Mouse (Mus musculus) lung, postnatal 10 days (tissue): ENCODE results near the gene Ar.

Experiments
- DNase-seq: peaks from one replicate; pipeline ENCODE4 v3.0.0; 2021

The Ar gene

DNA sequence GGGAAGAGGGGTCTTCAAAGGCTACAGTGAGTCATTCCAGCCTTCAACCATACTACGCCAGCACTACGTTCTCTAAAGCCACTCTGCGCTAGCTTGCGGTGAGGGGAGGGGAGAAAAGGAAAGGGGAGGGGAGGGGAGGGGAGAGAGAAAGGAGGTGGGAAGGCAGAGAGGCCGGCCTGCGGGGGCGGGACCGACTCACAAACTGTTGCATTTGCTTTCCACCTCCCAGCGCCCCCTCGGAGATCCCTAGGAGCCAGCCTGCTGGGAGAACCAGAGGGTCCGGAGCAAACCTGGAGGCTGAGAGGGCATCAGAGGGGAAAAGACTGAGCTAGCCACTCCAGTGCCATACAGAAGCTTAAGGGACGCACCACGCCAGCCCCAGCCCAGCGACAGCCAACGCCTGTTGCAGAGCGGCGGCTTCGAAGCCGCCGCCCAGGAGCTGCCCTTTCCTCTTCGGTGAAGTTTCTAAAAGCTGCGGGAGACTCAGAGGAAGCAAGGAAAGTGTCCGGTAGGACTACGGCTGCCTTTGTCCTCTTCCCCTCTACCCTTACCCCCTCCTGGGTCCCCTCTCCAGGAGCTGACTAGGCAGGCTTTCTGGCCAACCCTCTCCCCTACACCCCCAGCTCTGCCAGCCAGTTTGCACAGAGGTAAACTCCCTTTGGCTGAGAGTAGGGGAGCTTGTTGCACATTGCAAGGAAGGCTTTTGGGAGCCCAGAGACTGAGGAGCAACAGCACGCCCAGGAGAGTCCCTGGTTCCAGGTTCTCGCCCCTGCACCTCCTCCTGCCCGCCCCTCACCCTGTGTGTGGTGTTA, at the start of gene Ar:
Ar (plus strand) TSS at position 239 of the 812 bp plus-strand sequence.
- DNase-seq = peak; percentile 7

DNA sequence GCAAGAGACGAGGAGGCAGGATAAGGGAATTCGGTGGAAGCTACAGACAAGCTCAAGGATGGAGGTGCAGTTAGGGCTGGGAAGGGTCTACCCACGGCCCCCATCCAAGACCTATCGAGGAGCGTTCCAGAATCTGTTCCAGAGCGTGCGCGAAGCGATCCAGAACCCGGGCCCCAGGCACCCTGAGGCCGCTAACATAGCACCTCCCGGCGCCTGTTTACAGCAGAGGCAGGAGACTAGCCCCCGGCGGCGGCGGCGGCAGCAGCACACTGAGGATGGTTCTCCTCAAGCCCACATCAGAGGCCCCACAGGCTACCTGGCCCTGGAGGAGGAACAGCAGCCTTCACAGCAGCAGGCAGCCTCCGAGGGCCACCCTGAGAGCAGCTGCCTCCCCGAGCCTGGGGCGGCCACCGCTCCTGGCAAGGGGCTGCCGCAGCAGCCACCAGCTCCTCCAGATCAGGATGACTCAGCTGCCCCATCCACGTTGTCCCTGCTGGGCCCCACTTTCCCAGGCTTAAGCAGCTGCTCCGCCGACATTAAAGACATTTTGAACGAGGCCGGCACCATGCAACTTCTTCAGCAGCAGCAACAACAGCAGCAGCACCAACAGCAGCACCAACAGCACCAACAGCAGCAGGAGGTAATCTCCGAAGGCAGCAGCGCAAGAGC, 1.3 kb downstream of the Ar start:
- no peak for DNase-seq

DNA sequence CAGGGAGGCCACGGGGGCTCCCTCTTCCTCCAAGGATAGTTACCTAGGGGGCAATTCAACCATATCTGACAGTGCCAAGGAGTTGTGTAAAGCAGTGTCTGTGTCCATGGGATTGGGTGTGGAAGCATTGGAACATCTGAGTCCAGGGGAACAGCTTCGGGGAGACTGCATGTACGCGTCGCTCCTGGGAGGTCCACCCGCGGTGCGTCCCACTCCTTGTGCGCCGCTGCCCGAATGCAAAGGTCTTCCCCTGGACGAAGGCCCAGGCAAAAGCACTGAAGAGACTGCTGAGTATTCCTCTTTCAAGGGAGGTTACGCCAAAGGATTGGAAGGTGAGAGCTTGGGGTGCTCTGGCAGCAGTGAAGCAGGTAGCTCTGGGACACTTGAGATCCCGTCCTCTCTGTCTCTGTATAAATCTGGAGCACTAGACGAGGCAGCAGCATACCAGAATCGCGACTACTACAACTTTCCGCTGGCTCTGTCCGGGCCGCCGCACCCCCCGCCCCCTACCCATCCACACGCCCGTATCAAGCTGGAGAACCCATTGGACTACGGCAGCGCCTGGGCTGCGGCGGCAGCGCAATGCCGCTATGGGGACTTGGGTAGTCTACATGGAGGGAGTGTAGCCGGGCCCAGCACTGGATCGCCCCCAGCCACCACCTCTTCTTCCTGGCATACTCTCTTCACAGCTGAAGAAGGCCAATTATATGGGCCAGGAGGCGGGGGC, 2.0 kb downstream of the Ar start:
- DNase-seq = no peak

- no peak for DNase-seq
Measured at GRCm38 (mm10) chrX:98189759-98190158, 41.2 kb downstream of the Ar start.

- DNase-seq = no peak
Measured at GRCm38 (mm10) chrX:98205766-98206165, 57.2 kb downstream of the Ar start.

DNA sequence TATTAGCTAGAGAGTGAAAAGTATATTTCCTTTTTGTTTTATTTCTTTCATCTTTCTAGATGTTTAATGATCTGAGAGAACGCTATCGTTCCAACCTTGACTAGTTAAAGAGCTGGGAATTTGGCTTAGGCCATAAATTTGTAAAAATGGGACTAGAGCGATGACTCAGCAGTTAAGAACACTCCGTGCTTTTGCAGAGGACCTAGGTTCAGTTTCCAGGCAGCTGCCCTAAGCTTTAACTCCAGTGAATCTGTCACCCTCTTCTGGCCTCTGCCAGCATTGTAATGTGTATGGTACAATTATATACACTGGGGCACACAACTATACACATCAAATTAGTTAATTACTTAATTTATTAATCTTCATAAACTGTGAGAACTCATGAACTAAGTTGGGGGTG, 58.6 kb downstream of the Ar start:
- no peak for DNase-seq

GRCm38 (mm10) chrX:98216103-98216502, 67.5 kb downstream of the Ar start:
- no peak for DNase-seq

GRCm38 (mm10) chrX:98239011-98239410, 90.4 kb downstream of the Ar start:
- no peak for DNase-seq

DNA sequence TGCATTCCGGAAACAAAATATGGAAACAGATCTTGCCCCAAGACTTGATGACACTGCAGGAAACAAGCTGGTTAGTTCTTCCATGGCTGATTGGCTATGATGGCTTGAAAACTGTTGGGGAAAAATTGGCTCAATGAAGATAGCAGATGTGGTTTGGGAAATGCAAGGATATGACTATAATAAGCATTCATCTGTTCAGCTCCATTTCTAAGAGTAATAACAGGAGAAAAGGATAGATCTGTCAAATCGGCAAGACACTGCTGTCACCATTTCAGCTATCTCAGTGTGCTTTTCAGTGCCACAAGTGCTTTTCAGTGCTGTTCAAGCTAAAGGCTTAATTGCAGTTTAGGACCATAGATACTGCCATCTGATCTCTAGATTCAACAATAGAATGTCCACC, 96.5 kb downstream of the Ar start:
- DNase-seq = no peak

DNA sequence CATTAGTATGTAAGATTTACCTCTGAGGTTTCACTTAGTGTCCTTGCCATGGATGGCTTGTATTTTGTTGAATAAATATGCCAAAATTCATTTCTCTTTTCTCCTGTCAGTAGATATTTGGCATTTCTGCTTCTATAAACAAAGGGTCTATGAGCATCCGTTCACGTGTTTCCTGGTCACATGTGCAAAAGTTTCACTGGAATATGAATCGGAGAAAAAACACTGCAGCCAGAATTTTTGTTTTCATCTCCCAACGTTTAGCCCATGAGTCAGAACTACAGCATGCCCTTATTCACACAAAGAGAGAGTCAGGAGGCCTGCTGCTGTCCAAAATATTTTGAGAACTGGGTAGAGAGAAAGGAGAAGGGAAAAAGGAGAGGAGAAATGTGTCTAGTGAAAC, 99.8 kb downstream of the Ar start:
- no peak for DNase-seq

GRCm38 (mm10) chrX:98259620-98260019, 111.1 kb downstream of the Ar start:
- DNase-seq = no peak

GRCm38 (mm10) chrX:98265755-98266154, 117.2 kb downstream of the Ar start:
- DNase-seq = no peak

DNA sequence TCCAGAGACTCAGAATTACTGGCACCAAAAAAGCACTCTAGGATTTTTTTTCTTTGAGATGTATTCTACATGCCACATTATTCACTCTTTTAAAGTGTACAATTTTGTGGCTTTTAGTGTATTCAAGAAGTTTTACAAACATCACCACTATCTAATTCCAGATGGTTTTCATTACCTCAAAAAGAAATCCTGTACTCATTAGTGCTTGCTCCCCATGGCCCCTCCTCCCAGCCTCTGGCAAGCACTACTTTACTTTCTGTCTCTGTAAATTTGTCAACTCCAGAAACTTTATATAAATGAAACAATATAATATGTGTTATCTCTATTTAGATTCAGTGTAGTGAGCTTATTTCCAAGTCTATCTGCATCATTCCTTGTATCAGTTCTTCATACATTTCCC, 122.8 kb downstream of the Ar start:
- no peak for DNase-seq

- no peak for DNase-seq
Measured at GRCm38 (mm10) chrX:98291763-98292162, 143.2 kb downstream of the Ar start.

DNA sequence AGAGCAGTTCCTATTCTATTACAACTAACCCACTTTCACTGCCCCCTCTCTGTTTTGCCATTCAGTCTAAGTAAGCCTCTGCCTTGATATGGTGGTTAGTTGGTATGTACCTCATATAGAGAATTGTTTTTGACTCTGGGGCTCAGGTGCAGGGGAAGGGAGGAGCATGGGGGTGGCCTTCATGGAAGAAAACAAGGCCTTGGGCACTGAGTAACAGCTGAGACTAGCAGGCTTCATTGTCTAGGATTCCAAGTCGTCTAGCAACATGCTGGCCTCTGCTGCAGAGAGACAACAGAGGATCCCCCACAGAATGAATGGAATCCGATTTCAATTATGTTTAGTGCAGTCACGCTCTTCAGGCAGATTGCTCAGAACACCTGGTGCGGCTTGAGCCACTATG, 152.1 kb downstream of the Ar start:
- no peak for DNase-seq

- no peak for DNase-seq
Measured at GRCm38 (mm10) chrX:98301924-98302323, 153.4 kb downstream of the Ar start.

GRCm38 (mm10) chrX:98315961-98316360, 167.4 kb downstream of the Ar start:
- no peak for DNase-seq

DNA sequence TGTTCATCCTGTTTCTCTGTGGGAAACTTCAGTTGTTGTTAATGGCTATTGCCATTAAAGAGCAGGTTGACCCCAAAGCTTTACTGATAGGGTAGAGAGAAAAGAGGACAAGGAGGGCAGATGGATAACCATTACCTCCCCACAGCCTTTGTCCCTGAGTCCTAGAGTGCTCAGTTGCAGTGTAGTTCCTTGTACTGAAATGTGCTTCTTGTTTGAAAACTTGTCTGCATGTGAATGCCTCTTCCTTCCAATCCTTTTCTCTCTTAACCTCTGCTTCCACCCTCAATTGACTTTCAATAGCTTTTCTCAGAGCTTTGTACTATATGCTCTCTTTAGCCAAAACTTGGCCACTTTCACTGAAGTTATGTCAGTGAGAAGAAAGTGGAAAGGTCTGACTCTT, 168.9 kb downstream of the Ar start:
- DNase-seq = no peak

DNA sequence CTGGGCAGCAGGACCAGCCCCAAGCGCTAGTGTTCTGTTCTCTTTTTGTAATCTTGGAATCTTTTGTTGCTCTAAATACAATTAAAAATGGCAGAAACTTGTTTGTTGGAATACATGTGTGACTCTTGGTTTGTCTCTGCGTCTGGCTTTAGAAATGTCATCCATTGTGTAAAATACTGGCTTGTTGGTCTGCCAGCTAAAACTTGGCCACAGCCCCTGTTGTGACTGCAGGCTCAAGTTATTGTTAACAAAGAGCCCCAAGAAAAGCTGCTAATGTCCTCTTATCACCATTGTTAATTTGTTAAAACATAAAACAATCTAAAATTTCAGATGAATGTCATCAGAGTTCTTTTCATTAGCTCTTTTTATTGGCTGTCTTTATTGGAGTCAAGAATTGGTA, 174.5 kb downstream of the Ar start:
- DNase-seq = peak; percentile 9

GRCm38 (mm10) chrX:98347481-98347880, 198.9 kb downstream of the Ar start:
- no peak for DNase-seq

DNA sequence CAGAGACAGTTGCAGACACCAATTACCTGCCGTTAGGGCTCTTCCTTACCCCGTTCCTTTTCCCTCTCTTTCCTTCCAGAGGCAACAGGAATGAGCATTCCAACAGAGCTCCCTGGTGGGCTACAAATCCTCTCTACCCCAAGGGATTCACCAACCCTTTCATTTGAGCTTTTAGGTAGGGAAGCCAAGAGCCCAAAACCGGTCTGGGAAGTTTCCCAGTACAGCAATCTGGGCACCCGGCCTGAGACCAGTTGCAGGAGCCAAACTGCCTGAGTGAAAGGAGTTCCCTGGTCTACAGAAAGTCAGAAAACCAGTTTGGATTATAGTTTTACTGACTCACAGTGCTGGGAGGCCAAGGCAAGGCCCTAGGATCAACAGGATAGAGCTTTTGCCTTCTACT, 199.5 kb downstream of the Ar start:
- peak; percentile 24 for DNase-seq
